12 mouse cellular contexts compared by ENCODE assay signal in genomic region chr11:59727204-59727603, GRCm38 (mm10).
"Had no signal": no experiment of that assay in that cellular context is flagged by ENCODE, and none has a peak within 500 bp of the region (broad histone marks: within the 10 kb centered on the region; RNA-seq: fewer than 3 reads in every experiment).

No protein-coding gene starts in this region.

- H3K4me3 ChIP-seq: left cerebral cortex, adult 2 months; limb, embryonic 10.5 days; liver, embryonic 15.5 days; midbrain, embryonic 13.5 days had no signal

- H3K9ac ChIP-seq: liver, embryonic 15.5 days; midbrain, embryonic 13.5 days had no signal

- H3K27me3 ChIP-seq: liver, embryonic 15.5 days; midbrain, embryonic 13.5 days had no signal

- H3K27ac ChIP-seq: kidney, postnatal 0 days; left cerebral cortex, adult 2 months; limb, embryonic 10.5 days; liver, embryonic 15.5 days; midbrain, embryonic 13.5 days had no signal

- ATAC-seq: midbrain, embryonic 13.5 days had no signal

- H3K4me1 ChIP-seq: limb, embryonic 10.5 days; liver, embryonic 15.5 days had no signal

- H3K9me3 ChIP-seq: limb, embryonic 10.5 days; liver, embryonic 15.5 days; midbrain, embryonic 13.5 days had no signal

- DNase-seq: kidney, adult 18-20 months; lung, adult 2 months; lung, postnatal 14 days; right cerebral cortex, adult 18-20 months; right cerebral cortex, postnatal 25 days; thymus, postnatal 4 days had no signal

- H3K4me2 ChIP-seq: liver, embryonic 11.5 days; liver, embryonic 15.5 days; midbrain, embryonic 13.5 days had no signal
